Mouse (Mus musculus) ES-E14 (cell line): ENCODE measurements around the gene Gna15.

Experiments
- HCFC1 ChIP-seq: IDR thresholded peaks from 2 replicates; pipeline ENCODE4 v1.6.1; 2012; ENCODE audit warnings: low read length, inconsistent platforms, borderline replicate concordance; ENCODE audit not compliant: insufficient read depth
- MAFK ChIP-seq: IDR thresholded peaks from 2 replicates; pipeline ENCODE4 v1.6.1; 2014; ENCODE audit warnings: mild to moderate bottlenecking, low read depth, low read length, inconsistent platforms; ENCODE audit not compliant: insufficient read depth
- ZC3H11A ChIP-seq: IDR thresholded peaks from 2 replicates; pipeline ENCODE4 v1.6.1; 2012; ENCODE audit warnings: low read depth, mild to moderate bottlenecking, inconsistent platforms, low read length, borderline replicate concordance
- ZNF384 ChIP-seq: IDR thresholded peaks from 2 replicates; pipeline ENCODE4 v1.6.1; 2012; ENCODE audit warnings: low read depth, low read length, inconsistent platforms

- TF ChIP-seq ZNF384 (no peak), HCFC1 (no peak), MAFK (no peak), ZC3H11A (no peak)
Measured at GRCm38 (mm10) chr10:81519978-81520365, 4.1 kb downstream of the Gna15 start.
